Mouse (Mus musculus): ENCODE measurements around the gene Ccdc89.

Ccdc89 gene

DNA sequence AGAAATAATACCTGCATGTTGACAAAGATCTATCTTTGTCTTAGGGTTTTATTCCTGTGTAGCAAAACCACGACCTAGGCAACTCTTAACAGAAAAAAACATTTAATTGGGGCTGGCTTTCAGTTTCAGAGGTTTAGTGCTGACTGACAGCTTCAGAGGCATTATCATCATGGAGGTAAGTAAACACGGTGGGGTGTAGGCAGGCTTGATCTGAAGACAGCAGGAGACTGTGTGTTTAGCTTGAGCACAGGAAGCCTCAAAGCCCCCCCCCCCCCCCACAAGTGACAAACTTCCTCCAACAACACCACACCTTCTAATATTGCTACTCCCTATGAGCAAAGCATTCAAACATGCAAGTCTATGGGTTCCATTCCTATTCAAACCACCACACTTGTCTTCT, 47.1 kb downstream of the Ccdc89 start:
- no peak for DNase-seq (ENCODE audit: low spot score in 2 of 2)

DNA sequence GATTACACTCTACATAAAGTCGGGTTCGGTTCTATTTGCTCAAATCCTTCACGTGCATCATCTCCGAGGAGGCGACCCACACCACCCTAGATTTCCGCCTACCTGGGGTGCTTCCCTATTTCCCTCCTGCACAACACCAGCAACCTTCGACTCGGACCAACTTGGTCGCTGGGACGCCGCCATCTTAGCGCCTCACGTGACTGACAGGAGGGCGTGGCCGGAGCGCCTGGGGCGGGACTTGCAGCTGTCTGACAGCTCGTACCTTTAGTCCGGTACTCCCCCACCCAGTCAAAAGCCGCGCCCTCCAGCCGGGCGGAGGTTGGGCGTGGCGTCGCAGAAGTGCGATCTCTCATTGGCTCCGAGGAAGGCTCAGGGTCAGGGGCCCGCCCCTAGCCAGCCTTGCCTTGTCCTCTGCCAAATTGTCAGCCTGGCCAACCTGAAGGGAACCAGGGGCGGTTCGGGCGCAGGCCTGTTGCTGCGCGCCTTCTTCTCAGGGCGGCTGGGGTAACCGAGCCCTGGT, 49.5 kb downstream of the Ccdc89 start, which contains the start of gene Tmem126b:
Gene Tmem126b, minus strand, starts transcription at position 209 of the 520 bp plus-strand sequence.
- peak; percentile 99 for DNase-seq (ENCODE audit: low spot score in 2 of 2)

DNA sequence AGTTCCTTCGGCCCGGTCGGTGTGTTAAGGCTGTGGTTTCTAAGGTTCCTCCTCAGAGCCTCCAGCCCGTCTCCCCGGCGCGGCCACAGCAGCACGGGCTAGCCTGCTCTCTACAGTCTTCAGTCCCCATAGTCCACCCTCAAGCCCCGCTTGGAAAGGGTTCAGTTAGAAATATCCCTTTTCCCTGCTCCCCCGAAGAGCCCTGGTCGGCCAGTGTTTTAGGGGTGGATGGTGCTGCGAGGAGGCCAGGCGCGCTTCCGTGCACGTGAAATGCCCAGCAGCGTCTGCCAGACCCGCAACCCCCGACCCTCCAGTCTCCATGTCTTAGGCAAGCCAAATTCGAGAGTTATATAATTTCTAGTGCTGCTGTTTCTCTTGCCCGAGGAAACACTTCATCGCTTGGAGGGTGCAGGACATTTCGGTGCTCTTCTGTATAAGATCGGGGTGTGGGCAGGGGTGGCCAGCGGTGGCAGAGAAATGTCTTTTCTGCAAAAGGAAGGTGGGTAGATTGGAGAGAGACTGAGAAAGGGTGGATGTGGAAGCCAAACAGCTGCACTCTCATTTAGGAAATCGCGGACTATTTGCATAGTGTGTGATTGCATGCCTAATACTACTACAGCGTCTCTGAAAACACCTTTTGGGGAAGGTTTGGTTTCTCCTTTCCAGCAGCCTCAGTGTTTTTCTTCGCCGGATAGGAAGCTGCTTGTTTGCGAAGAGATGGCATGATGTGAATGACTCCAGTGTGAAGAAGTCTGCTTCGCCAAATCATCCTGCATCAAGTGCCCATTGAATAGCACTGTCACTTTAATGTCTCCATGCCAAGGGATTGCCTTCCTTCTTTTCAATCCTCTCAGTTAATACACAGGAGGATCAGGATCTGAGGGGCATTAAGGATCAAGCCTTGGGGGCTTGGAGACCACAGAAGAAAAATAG, 50.2 kb downstream of the Ccdc89 start, which contains the start of gene Dlg2:
Gene Dlg2, plus strand, starts transcription at position 360 of the 933 bp plus-strand sequence.
- DNase-seq (ENCODE audit: low spot score in 2 of 2): peak; percentile 26 to 68

All from right cerebral cortex, postnatal 10 days (tissue).